Mouse (Mus musculus): ENCODE results near the gene Fam187b. TPM values are rescaled to one million over a fixed set of nuclear protein-coding genes. Genes with fewer than 3 reads are reported as not detected.

The Fam187b gene
- total RNA-seq, 2 experiments from 2014 or later = not detected

- DNase-seq = no peak
These were observed 35.3 kb downstream of the Fam187b start for GRCm38 (mm10) chr7:31008889-31009288.

GRCm38 (mm10) chr7:31012971-31013370, 39.4 kb downstream of the Fam187b start:
- no peak for DNase-seq

GRCm38 (mm10) chr7:31017104-31017901, 43.7 kb downstream of the Fam187b start:
- DNase-seq = no peak

GRCm38 (mm10) chr7:31028609-31029008, 55.0 kb downstream of the Fam187b start:
- no peak for DNase-seq

GRCm38 (mm10) chr7:31030717-31031116, 57.1 kb downstream of the Fam187b start:
- DNase-seq = no peak

GRCm38 (mm10) chr7:31031731-31032130, 58.1 kb downstream of the Fam187b start:
- no peak for DNase-seq

- no peak for DNase-seq
These were observed 60.0 kb downstream of the Fam187b start for GRCm38 (mm10) chr7:31033409-31034165.

GRCm38 (mm10) chr7:31034789-31035188, 61.2 kb downstream of the Fam187b start:
- DNase-seq = no peak

GRCm38 (mm10) chr7:31035291-31035690, 61.7 kb downstream of the Fam187b start:
- DNase-seq = no peak

GRCm38 (mm10) chr7:31036917-31037316, 63.3 kb downstream of the Fam187b start:
- DNase-seq = no peak

- no peak for DNase-seq
These were observed 64.1 kb downstream of the Fam187b start for GRCm38 (mm10) chr7:31037675-31038074.

GRCm38 (mm10) chr7:31039011-31039410, 65.4 kb downstream of the Fam187b start:
- DNase-seq = no peak

Other genes with a start within 250 kb of the Fam187b start
- gene Tmem147, start 244.2 kb upstream of the Fam187b start, total RNA-seq (2021) = 100 to 1,000 TPM; 283 to 405 TPM
- not detected for gene Gapdhs, start 230.1 kb upstream of the Fam187b start, total RNA-seq (2021)
- gene Sbsn, start 222.3 kb upstream of the Fam187b start, total RNA-seq (2021) = 1 to 10 TPM; 2.3 to 5.6 TPM
- under 1 TPM; 0.43 to 0.51 TPM for gene Dmkn, start 210.0 kb upstream of the Fam187b start, total RNA-seq (2021)
- 1 to 10 TPM in 1 of 2 experiments, under 1 TPM in 1; 0.97 to 2.8 TPM for gene Krtdap, start 185.9 kb upstream of the Fam187b start, total RNA-seq (2021)
- gene Ffar2, start 150.0 kb upstream of the Fam187b start, total RNA-seq (2021) = 1 to 10 TPM in 1 of 2 experiments, not detected in 1; 2.4 TPM
- not detected for gene Ffar3, start 117.6 kb upstream of the Fam187b start, total RNA-seq (2021)
- not detected for gene Ffar1, start 112.2 kb upstream of the Fam187b start, total RNA-seq (2021)
- gene Cd22, start 93.4 kb upstream of the Fam187b start, total RNA-seq (2021) = under 1 TPM; 0.13 to 0.23 TPM
- gene Mag, start 58.9 kb upstream of the Fam187b start, total RNA-seq (2021) = 1 to 10 TPM; 1.1 to 1.8 TPM
- not detected for gene Hamp2, start 49.1 kb upstream of the Fam187b start, total RNA-seq (2021)
- not detected for gene Hamp, start 29.8 kb upstream of the Fam187b start, total RNA-seq (2021)
- gene Usf2, start 17.0 kb upstream of the Fam187b start, total RNA-seq (2021) = 10 to 100 TPM; 69.6 to 85.0 TPM
- 1 to 10 TPM in 1 of 2 experiments, under 1 TPM in 1; 0.69 to 1.1 TPM for gene Lsr, start 326 bp upstream of the Fam187b start, total RNA-seq (2021)
- 10 to 100 TPM in 1 of 2 experiments, 1 to 10 TPM in 1; 9.5 to 13.6 TPM for gene Fxyd5, start 68.7 kb downstream of the Fam187b start, total RNA-seq (2021)
- gene Fxyd7, start 77.7 kb downstream of the Fam187b start, total RNA-seq (2021) = 1 to 10 TPM; 1.9 to 2.1 TPM
- gene Fxyd1, start 83.4 kb downstream of the Fam187b start, total RNA-seq (2021) = 1,000 to 10,000 TPM; 1,050 to 1,262 TPM
- gene Lgi4, start 85.6 kb downstream of the Fam187b start, total RNA-seq (2021) = 1 to 10 TPM; 4.1 to 5.4 TPM
- 1 to 10 TPM; 1.7 to 3.2 TPM for gene Fxyd3, start 102.9 kb downstream of the Fam187b start, total RNA-seq (2021)
- 10 to 100 TPM; 15.5 to 17.3 TPM for gene Hpn, start 141.5 kb downstream of the Fam187b start, total RNA-seq (2021)
- gene Scn1b, start 153.2 kb downstream of the Fam187b start, total RNA-seq (2021) = 100 to 1,000 TPM; 787 to 821 TPM
- 10 to 100 TPM; 40.5 to 41.2 TPM for gene Gramd1a, start 182.1 kb downstream of the Fam187b start, total RNA-seq (2021)

Data from gastrocnemius, postnatal 25 days (tissue).